Mouse (Mus musculus): ENCODE measurements around the gene Gm16440. TPM values are rescaled to one million over a fixed set of nuclear protein-coding genes. Genes with fewer than 3 reads are reported as not detected.
"Not testable (repeated sequence)": the region's sequence is repeated elsewhere in the genome, so short reads cannot be mapped to it uniquely, and the experiment has no call there.

Gene Gm16440
- polyA plus RNA-seq (2012; ENCODE audit: insufficient read depth, insufficient read length, missing spikeins), result not detected in 2 replicates

- not testable (repeated sequence) for H3K4me3 ChIP-seq (ENCODE audit: insufficient read depth, low read length); H3K27ac ChIP-seq (ENCODE audit: insufficient read depth, low read depth, low read length); H3K4me1 ChIP-seq (ENCODE audit: control insufficient read depth, insufficient read depth, low read length)
Observed at GRCm38 (mm10) chr14:6390219-6390618, at the start of gene Gm16440. Gene Gm16440 (minus strand): TSS chr14:6390319.

DNA sequence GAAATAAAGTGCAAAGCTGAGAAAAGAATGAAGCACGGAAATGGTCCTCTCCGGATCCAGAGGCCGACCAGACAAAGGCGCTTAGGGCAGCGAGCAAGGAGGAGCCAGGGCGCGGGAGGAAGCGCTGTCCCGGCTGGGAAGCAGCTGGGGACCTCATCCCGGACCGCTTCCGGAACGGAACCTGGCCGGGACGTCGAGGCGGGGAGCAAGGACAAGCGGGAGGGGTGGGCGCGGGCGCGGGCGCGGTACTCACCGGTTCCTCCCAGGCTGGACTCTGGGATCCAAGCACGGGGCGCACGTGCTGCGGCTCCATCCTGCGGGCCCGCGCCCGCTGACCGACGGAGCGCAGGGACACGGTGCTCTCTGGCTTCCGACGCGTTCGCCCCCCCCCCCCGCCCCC lies 36.6 kb upstream of the Gm16440 start:
- H3K4me1 ChIP-seq (ENCODE audit: control insufficient read depth, insufficient read depth, low read length); H3K4me3 ChIP-seq (ENCODE audit: insufficient read depth, low read length); H3K27ac ChIP-seq (ENCODE audit: insufficient read depth, low read depth, low read length): not testable (repeated sequence)

- not testable (repeated sequence) for H3K27ac ChIP-seq (ENCODE audit: insufficient read depth, low read depth, low read length); H3K4me3 ChIP-seq (ENCODE audit: insufficient read depth, low read length); H3K4me1 ChIP-seq (ENCODE audit: control insufficient read depth, insufficient read depth, low read length)
Observed at GRCm38 (mm10) chr14:6426353-6426752, 36.2 kb upstream of the Gm16440 start.

DNA sequence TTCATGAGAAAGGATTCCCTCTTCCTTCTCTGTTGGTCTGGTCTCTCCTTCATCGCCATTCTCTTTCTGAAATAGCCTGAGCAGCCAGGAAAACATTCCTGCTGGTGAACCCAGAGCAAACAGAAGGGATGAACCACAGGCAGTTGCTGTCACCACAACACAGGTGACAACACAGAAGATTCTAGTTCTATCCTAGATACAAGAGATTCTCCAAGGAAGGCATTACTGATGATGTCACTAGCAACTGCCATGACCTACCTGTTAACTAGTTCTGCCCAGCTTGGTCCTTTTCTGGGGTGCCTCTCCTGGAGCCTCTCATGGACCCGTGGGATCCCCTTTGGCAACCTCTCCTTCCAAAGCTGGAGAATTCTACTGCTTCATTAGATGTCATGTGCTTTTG lies 22.3 kb upstream of the Gm16440 start, which contains the start of gene Gm3591:
TSS of gene Gm3591 (minus strand) at position 101 of the 400 bp plus-strand sequence.
- H3K4me3 ChIP-seq (ENCODE audit: insufficient read depth, low read length); H3K4me1 ChIP-seq (ENCODE audit: control insufficient read depth, insufficient read depth, low read length); H3K27ac ChIP-seq (ENCODE audit: insufficient read depth, low read depth, low read length): not testable (repeated sequence)

GRCm38 (mm10) chr14:6343578-6343977 lies 46.5 kb downstream of the Gm16440 start, which contains the start of gene Gm3618:
Gene Gm3618 (minus strand): TSS chr14:6343678.
- H3K4me1 ChIP-seq (ENCODE audit: control insufficient read depth, insufficient read depth, low read length); H3K4me3 ChIP-seq (ENCODE audit: insufficient read depth, low read length); H3K27ac ChIP-seq (ENCODE audit: insufficient read depth, low read depth, low read length): not testable (repeated sequence)

Other genes starting within 250 kb of the Gm16440 start
- gene Gm21560, start 171.0 kb downstream of the Gm16440 start, polyA plus RNA-seq (2012; ENCODE audit: insufficient read depth, insufficient read length, missing spikeins), result not detected in 2 replicates
- gene Gm3411, start 103.1 kb downstream of the Gm16440 start, polyA plus RNA-seq (2012; ENCODE audit: insufficient read depth, insufficient read length, missing spikeins), result not detected in 2 replicates
- not detected in 2 replicates for gene Gm21103, start 85.5 kb downstream of the Gm16440 start, polyA plus RNA-seq (2012; ENCODE audit: insufficient read depth, insufficient read length, missing spikeins)
- not detected in 2 replicates for gene Gm3618, start 46.6 kb downstream of the Gm16440 start, polyA plus RNA-seq (2012; ENCODE audit: insufficient read depth, insufficient read length, missing spikeins)
- gene Gm3591, start 22.2 kb upstream of the Gm16440 start, polyA plus RNA-seq (2012; ENCODE audit: insufficient read depth, insufficient read length, missing spikeins), result not detected in 2 replicates
- not detected in 2 replicates for gene Gm3594, start 54.3 kb upstream of the Gm16440 start, polyA plus RNA-seq (2012; ENCODE audit: insufficient read depth, insufficient read length, missing spikeins)
- not detected in 2 replicates for gene Gm8356, start 147.0 kb upstream of the Gm16440 start, polyA plus RNA-seq (2012; ENCODE audit: insufficient read depth, insufficient read length, missing spikeins)
- gene Gm3629, start 200.3 kb upstream of the Gm16440 start, polyA plus RNA-seq (2012; ENCODE audit: insufficient read depth, insufficient read length, missing spikeins), result not detected in 2 replicates
- not detected in 2 replicates for gene Gm3460, start 232.1 kb upstream of the Gm16440 start, polyA plus RNA-seq (2012; ENCODE audit: insufficient read depth, insufficient read length, missing spikeins)

Measured in bone marrow macrophage, adult 2 months (primary cell).